ENCODE assay signal across 25 mouse cellular contexts in the genomic region with DNA sequence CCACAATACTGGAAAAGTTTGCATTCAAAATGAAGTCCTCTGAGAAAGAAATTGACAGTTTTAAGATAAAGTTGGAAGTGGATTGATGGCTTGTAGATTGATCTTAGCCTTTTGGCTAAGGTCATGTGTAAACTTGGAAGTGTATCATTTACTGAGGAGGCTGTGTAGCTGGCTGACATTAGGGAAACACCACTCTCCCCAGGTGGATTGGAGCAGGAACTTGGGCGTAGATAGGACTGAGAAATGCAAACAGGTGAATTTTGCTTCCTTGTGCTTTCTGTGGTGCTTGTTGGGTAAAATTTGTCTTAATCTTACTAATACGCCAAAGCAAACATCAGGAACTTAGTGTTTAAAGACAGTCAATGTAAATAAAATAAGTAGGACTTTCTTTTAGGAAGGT. TPM values are rescaled to one million over a fixed set of nuclear protein-coding genes. Genes with fewer than 3 reads are reported as not detected.
DNase-seq lines count a peak whose midpoint lies in the region; ATAC-seq and TF ChIP-seq lines count a peak whose summit lies in the region.
"Had no signal": no experiment of that assay in that cellular context is flagged by ENCODE, and none has a peak within 500 bp of the region (broad histone marks: within the 10 kb centered on the region; RNA-seq: fewer than 3 reads in every experiment).

No protein-coding gene starts in this region.

- no peak for TF ChIP-seq CTCF in intestine, postnatal 0 days (IDR thresholded peaks at IDR 0.05; ENCODE audit: low read depth)

- H3K9ac ChIP-seq in embryonic facial prominence, embryonic 15.5 days = no peak overlapping the region
- H3K9ac ChIP-seq in intestine, postnatal 0 days (ENCODE audit: low read depth, low read length) = no peak overlapping the region
- H3K9ac ChIP-seq in stomach, embryonic 15.5 days = no peak overlapping the region
- H3K9ac ChIP-seq: embryonic facial prominence, embryonic 12.5 days; forebrain, embryonic 12.5 days; forebrain, embryonic 15.5 days; heart, embryonic 12.5 days; heart, embryonic 15.5 days; hindbrain, embryonic 13.5 days had no signal

- 0 out of 2 replicates have a peak overlapping the region, but pooled peaks have one; percentile 17 for H3K27ac ChIP-seq in embryonic facial prominence, embryonic 15.5 days (replicated peaks)
- no peak overlapping the region for H3K27ac ChIP-seq in embryonic facial prominence, embryonic 10.5 days (replicated peaks)
- H3K27ac ChIP-seq in intestine, postnatal 0 days (ENCODE audit: low read depth, low read length) = peak overlapping the region; percentile 54; the same call in 1 of the 2 replicates
- H3K27ac ChIP-seq in stomach, embryonic 15.5 days = peak overlapping the region; percentile 77
- H3K27ac ChIP-seq: embryonic facial prominence, embryonic 12.5 days; forebrain, embryonic 12.5 days; forebrain, embryonic 15.5 days; hindbrain, embryonic 10.5 days; hindbrain, embryonic 13.5 days had no signal

- no peak for DNase-seq in embryonic facial prominence, embryonic 10.5 days (ENCODE audit: low spot score)
- no peak for DNase-seq in kidney, adult 8-10 months
- no peak for DNase-seq in ovary, postnatal 14 days (ENCODE audit: low spot score)
- DNase-seq in left cerebral cortex, postnatal 36 days (ENCODE audit: low spot score in 2 of 2) = no peak
- DNase-seq: adrenal gland, adult 8-10 months; adrenal gland, postnatal 25 days; cerebellum, adult 18-20 months; cerebellum, adult 9-10 months; cerebellum, postnatal 14 days; gastrocnemius, postnatal 25 days; heart, adult 18-20 months; heart, postnatal 10 days; heart, postnatal 36 days had no signal

- peaks cover 31% of the 10 kb centered on the region for H3K36me3 ChIP-seq in embryonic facial prominence, embryonic 15.5 days
- peaks cover 85% of the 10 kb centered on the region for H3K36me3 ChIP-seq in embryonic facial prominence, embryonic 10.5 days (replicated peaks)
- H3K36me3 ChIP-seq in intestine, postnatal 0 days (ENCODE audit: control insufficient read depth, insufficient read depth) = no peaks in the 10 kb centered on the region
- 0 out of 2 replicates have a peak, but pooled peaks cover 18% of the 10 kb centered on the region for H3K36me3 ChIP-seq in stomach, embryonic 15.5 days

- 94% methylated on average over 2 of the region's 2 CpGs for WGBS in embryonic facial prominence, embryonic 15.5 days
- 96% methylated on average over 2 of the region's 2 CpGs for WGBS in embryonic facial prominence, embryonic 10.5 days
- 55% methylated on average over 2 of the region's 2 CpGs for WGBS in intestine, postnatal 0 days
- WGBS in stomach, embryonic 15.5 days = 63% methylated on average over 2 of the region's 2 CpGs

- H3K4me1 ChIP-seq in embryonic facial prominence, embryonic 15.5 days = peaks cover 20% of the 10 kb centered on the region; the same call in 1 of the 2 replicates
- peaks cover 14% of the 10 kb centered on the region; the same call in 1 of the 2 replicates for H3K4me1 ChIP-seq in embryonic facial prominence, embryonic 10.5 days
- H3K4me1 ChIP-seq in intestine, postnatal 0 days (replicated peaks; ENCODE audit: control insufficient read depth, insufficient read depth, low read length) = 0 out of 2 replicates have a peak, but pooled peaks cover 3% of the 10 kb centered on the region
- peaks cover 26% of the 10 kb centered on the region; the same call in 1 of the 2 replicates for H3K4me1 ChIP-seq in stomach, embryonic 15.5 days

- intact Hi-C loops in left cerebral cortex, postnatal 36 days (cut with DNase I) = no loop called here

- no peaks in the 10 kb centered on the region for H3K9me3 ChIP-seq in embryonic facial prominence, embryonic 15.5 days (replicated peaks)
- peaks cover 11% of the 10 kb centered on the region; the same call in 1 of the 2 replicates for H3K9me3 ChIP-seq in embryonic facial prominence, embryonic 10.5 days
- no peaks in the 10 kb centered on the region for H3K9me3 ChIP-seq in intestine, postnatal 0 days (ENCODE audit: control insufficient read depth)
- no peaks in the 10 kb centered on the region for H3K9me3 ChIP-seq in stomach, embryonic 15.5 days
- H3K9me3 ChIP-seq: embryonic facial prominence, embryonic 12.5 days; forebrain, embryonic 12.5 days; forebrain, embryonic 15.5 days; heart, embryonic 15.5 days; hindbrain, embryonic 13.5 days had no signal

- H3K27me3 ChIP-seq in embryonic facial prominence, embryonic 15.5 days = no peaks in the 10 kb centered on the region
- H3K27me3 ChIP-seq in embryonic facial prominence, embryonic 10.5 days (replicated peaks; ENCODE audit: low read depth, poor library complexity, severe bottlenecking) = no peaks in the 10 kb centered on the region
- no peaks in the 10 kb centered on the region for H3K27me3 ChIP-seq in intestine, postnatal 0 days (replicated peaks; ENCODE audit: control insufficient read depth, insufficient read depth, low read length)
- no peaks in the 10 kb centered on the region for H3K27me3 ChIP-seq in stomach, embryonic 15.5 days (replicated peaks)
- H3K27me3 ChIP-seq: embryonic facial prominence, embryonic 12.5 days; forebrain, embryonic 12.5 days; forebrain, embryonic 15.5 days; heart, embryonic 12.5 days; heart, embryonic 15.5 days; hindbrain, embryonic 13.5 days had no signal

- H3K4me3 ChIP-seq in embryonic facial prominence, embryonic 15.5 days (replicated peaks) = no peak overlapping the region
- H3K4me3 ChIP-seq in embryonic facial prominence, embryonic 10.5 days = no peak overlapping the region
- no peak overlapping the region for H3K4me3 ChIP-seq in intestine, postnatal 0 days (ENCODE audit: low read depth, low read length)
- no peak overlapping the region for H3K4me3 ChIP-seq in stomach, embryonic 15.5 days (replicated peaks)
- H3K4me3 ChIP-seq: embryonic facial prominence, embryonic 12.5 days; erythroblast, embryonic 14.5 days; forebrain, embryonic 12.5 days; forebrain, embryonic 15.5 days; heart, embryonic 12.5 days; heart, embryonic 15.5 days; hindbrain, embryonic 10.5 days; hindbrain, embryonic 13.5 days had no signal

- no peak overlapping the region for H3K4me2 ChIP-seq in embryonic facial prominence, embryonic 15.5 days (replicated peaks)
- no peak overlapping the region for H3K4me2 ChIP-seq in intestine, postnatal 0 days (replicated peaks; ENCODE audit: low read depth)
- no peak overlapping the region for H3K4me2 ChIP-seq in stomach, embryonic 15.5 days
- H3K4me2 ChIP-seq: embryonic facial prominence, embryonic 12.5 days; forebrain, embryonic 12.5 days; forebrain, embryonic 15.5 days; heart, embryonic 12.5 days; heart, embryonic 15.5 days; hindbrain, embryonic 13.5 days had no signal

- no peak for ATAC-seq in embryonic facial prominence, embryonic 15.5 days (ENCODE audit: insufficient number of reproducible peaks, low FRiP score, low TSS enrichment, low read depth)
- no peak for ATAC-seq in intestine, postnatal 0 days
- peak; percentile 65 for ATAC-seq in stomach, embryonic 15.5 days (ENCODE audit: insufficient read depth, low FRiP score, low read depth)
- ATAC-seq: activated CD4-positive, CD25-positive, alpha-beta regulatory T cell, adult 4 months; forebrain, embryonic 15.5 days had no signal

RNA-seq across cellular contexts. Expression of gene Tab1, which starts 7.4 kb away (rescaled TPM):
- 38.2 and 38.7 TPM in 2 replicates for polyA plus RNA-seq in embryonic facial prominence, embryonic 15.5 days (2015; fragmentation: Nextera tagmentation; extraction: Ambion mirVana)
- 43.3 and 45.3 TPM in 2 replicates for polyA plus RNA-seq in embryonic facial prominence, embryonic 10.5 days (2016; fragmentation: Nextera tagmentation; extraction: Ambion mirVana)
- 12.6 and 13.6 TPM in 2 replicates for polyA plus RNA-seq in intestine, postnatal 0 days (2015; fragmentation: Nextera tagmentation; extraction: Ambion mirVana)
- 29.5 and 33.2 TPM in 2 replicates for polyA plus RNA-seq in stomach, embryonic 15.5 days (2015; fragmentation: Nextera tagmentation; extraction: Ambion mirVana)
- total RNA-seq in left cerebral cortex, postnatal 36 days (2021) = 10 to 100 TPM; 23.1 to 30.4 TPM

RNA-seq across cellular contexts. Expression of gene Mgat3, which starts 33.2 kb away (rescaled TPM):
- 4.6 and 5.5 TPM in 2 replicates for polyA plus RNA-seq in embryonic facial prominence, embryonic 15.5 days (2015; fragmentation: Nextera tagmentation; extraction: Ambion mirVana)
- polyA plus RNA-seq in embryonic facial prominence, embryonic 10.5 days (2016; fragmentation: Nextera tagmentation; extraction: Ambion mirVana) = 6.3 and 7.6 TPM in 2 replicates
- polyA plus RNA-seq in intestine, postnatal 0 days (2015; fragmentation: Nextera tagmentation; extraction: Ambion mirVana) = 12.2 and 13.1 TPM in 2 replicates
- 9.6 and 10.6 TPM in 2 replicates for polyA plus RNA-seq in stomach, embryonic 15.5 days (2015; fragmentation: Nextera tagmentation; extraction: Ambion mirVana)
- total RNA-seq in left cerebral cortex, postnatal 36 days (2021) = 100 to 1,000 TPM; 119 to 126 TPM
- polyA plus RNA-seq: erythroblast, embryonic 14.5 days had no signal

RNA-seq across cellular contexts. Expression of gene Rpl3, which starts 48.6 kb away (rescaled TPM):
- polyA plus RNA-seq in embryonic facial prominence, embryonic 15.5 days (2015; fragmentation: Nextera tagmentation; extraction: Ambion mirVana) = 1,004 and 1,072 TPM in 2 replicates
- polyA plus RNA-seq in embryonic facial prominence, embryonic 10.5 days (2016; fragmentation: Nextera tagmentation; extraction: Ambion mirVana) = 1,034 and 1,049 TPM in 2 replicates
- polyA plus RNA-seq in intestine, postnatal 0 days (2015; fragmentation: Nextera tagmentation; extraction: Ambion mirVana) = 436 and 450 TPM in 2 replicates
- 883 and 1,069 TPM in 2 replicates for polyA plus RNA-seq in stomach, embryonic 15.5 days (2015; fragmentation: Nextera tagmentation; extraction: Ambion mirVana)
- 100 to 1,000 TPM; 416 to 501 TPM for total RNA-seq in left cerebral cortex, postnatal 36 days (2021)

RNA-seq across cellular contexts. Expression of gene Syngr1, which starts 49.2 kb away (rescaled TPM):
- 13.5 and 13.7 TPM in 2 replicates for polyA plus RNA-seq in embryonic facial prominence, embryonic 15.5 days (2015; fragmentation: Nextera tagmentation; extraction: Ambion mirVana)
- 5.9 and 7.0 TPM in 2 replicates for polyA plus RNA-seq in embryonic facial prominence, embryonic 10.5 days (2016; fragmentation: Nextera tagmentation; extraction: Ambion mirVana)
- 6.8 and 10.4 TPM in 2 replicates for polyA plus RNA-seq in intestine, postnatal 0 days (2015; fragmentation: Nextera tagmentation; extraction: Ambion mirVana)
- 32.8 and 34.7 TPM in 2 replicates for polyA plus RNA-seq in stomach, embryonic 15.5 days (2015; fragmentation: Nextera tagmentation; extraction: Ambion mirVana)
- total RNA-seq in left cerebral cortex, postnatal 36 days (2021) = 100 to 1,000 TPM; 424 to 526 TPM
